Mouse (Mus musculus): ENCODE results near the gene Birc2. TPM values are rescaled to one million over a fixed set of nuclear protein-coding genes. Genes with fewer than 3 reads are reported as not detected.

Birc2 gene
- total RNA-seq, 4 experiments from 2014 or later = 29.8 to 40.3 (median 34.9) TPM

DNA sequence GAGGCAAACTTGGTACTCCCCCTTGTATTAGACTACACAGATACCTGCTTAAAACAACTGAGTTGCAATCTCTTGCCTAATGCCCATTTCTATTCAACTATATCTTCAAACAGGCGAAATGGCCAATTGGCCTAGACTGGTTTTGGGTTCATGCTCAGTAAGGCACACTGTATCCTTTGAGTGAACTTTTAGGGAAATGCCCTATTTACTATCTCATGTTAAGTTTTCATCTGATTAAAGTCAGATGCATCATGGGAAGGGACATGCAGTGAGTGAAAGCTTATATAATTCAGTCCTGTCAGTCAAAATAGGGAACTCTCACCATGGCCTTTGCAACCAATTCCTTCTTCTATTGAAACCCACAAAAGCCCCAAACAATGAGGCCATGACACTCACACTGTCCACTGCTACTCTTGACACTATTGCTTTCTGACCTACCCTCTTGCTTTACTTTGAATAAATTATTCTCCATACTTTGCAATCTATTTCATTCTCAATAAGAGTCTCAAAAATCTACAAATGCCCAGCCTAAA, 9.9 kb upstream of the Birc2 start:
- DNase-seq (ENCODE audit: low spot score in 2 of 2) = no peak

- no peak for DNase-seq (ENCODE audit: low spot score in 2 of 2)
Measured at GRCm38 (mm10) chr9:7845216-7845895, 8.5 kb upstream of the Birc2 start.

DNA sequence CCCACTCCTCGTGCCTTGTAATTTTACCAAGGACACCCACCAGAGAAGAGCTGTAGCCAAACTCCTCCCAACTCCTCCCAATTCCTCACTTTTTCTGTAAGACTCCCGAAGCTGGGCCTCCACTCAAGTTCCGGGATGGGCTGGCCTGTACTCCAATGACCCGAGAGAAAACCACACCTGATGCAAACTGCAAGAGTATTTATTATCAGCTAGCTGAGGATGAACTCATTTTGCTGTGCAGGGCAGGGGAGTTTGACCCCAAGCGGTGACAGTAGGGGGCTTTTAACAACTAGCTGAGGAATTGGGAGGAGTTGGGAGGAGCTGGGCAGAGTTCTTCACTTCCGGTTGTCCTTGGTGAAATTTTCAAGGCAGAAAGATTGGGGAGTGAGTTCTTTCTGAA, 4.4 kb upstream of the Birc2 start:
- DNase-seq (ENCODE audit: low spot score in 2 of 2) = no peak

DNA sequence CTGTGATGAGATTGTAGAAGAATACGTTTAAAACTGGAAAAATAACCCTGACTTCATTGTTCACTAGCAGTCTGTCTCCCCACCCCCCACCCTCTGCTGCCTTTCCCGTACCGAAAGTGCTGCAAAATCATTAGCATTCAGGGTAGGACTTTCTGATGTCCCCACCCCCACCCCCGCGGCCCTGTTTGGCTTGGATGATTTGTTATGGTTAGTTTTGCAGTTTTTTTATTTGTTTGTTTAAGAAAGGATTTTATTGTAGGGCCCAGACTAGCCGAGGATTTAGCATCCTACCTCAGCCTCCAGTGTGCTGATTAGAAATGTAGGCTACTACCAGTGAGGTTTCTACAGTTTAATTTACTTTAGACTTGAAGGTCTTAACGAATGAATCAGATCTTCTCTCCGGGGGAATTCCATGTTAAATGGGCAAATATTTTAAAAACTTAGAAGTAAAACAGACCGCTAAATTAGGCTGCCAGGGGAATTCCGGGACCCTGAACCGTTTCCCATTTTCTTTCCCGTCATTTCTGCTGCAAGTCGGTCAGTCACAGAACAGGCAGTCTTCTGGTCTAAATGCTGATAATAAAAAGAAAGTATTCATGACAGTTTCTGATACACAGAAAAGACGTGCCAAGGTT, 1.1 kb upstream of the Birc2 start:
- no peak for DNase-seq (ENCODE audit: low spot score in 2 of 2)

DNA sequence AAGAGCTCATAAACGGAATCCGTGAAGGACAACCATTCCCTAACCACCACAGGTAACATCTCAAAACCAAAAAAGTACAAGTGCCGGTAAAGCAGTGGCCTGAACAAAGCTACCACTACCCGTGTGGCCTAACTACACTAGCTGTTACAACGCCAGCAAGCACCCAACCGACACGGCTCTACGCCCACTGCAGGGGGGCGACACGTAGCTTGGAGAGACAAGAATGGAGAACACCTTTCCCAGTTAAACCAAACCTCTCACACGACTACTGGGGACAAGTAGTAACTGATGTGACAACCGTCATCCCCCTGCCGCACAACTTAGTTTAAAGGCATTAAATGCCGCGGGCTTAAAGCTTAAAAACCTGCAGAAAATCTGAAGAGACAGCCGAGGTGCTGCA, 533 bp downstream of the Birc2 start:
- DNase-seq (ENCODE audit: low spot score in 2 of 2) = peak in 1 of 2 experiments; percentile 21

- no peak for DNase-seq (ENCODE audit: low spot score in 2 of 2)
Measured at GRCm38 (mm10) chr9:7835302-7835701, 1.6 kb downstream of the Birc2 start.

DNA sequence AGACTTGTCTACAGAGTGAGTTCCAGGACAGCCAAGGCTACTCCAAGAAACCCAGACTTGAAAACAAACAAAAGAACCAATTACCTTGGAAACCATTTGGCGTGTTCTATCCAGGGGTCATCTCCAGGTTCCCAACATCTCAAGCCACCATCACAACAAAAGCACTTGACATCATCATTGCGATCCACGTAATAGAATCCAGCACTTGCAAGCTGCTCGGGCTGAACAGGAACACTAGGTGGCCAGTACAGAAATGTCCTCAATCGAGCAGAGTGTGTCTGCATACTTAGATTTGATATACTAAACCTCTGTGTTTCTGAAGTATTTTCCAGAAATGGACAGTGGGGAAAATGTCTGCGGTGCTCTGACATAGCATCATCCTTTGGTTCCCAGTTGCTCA, 3.4 kb downstream of the Birc2 start:
- no peak for DNase-seq (ENCODE audit: low spot score in 2 of 2)

DNA sequence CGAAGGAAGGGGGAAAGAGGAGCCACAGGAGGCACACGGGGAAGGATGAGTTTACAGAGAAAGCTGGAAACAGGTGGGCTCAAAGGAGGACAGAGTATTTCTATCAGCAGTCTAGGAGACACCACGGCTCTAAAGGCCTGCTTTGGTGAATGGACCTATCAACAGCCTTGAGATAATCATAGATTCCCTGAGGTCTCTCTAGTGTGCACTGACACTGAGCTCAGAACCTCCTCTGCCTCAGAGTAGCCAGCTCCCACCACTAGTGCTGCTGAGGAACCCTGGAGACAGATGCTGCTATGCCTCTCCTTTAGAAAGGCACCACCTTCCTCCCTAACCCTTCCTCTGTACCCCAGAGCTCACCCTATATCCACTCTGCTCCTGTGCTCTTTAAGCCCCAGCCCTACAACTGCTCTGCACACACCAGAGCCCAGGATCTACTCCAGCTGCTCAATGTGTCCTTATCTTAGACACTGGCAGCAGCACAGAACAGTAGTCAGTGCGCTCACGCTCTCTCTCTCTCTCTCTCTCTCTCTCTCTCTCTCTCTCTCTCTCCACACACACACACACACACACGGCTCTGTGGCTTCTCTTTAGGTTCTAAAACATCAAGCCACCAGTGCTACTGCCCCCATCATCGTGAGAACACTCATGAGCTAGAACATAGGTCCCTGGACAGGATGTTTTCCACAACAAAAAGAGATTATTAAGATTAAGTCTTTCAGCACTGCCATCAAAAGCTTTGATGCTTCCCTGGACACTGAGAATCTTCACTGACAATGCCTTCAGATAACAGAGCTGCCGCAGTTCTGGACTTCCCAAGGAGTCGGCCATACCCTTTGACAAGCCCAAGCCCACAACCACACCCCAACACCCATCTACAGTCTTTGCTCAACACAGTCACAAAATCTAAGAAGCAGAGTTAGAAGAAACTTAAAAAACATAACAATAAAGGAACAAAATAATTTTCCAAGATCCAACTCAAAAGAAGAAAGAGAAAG, 7.0 kb downstream of the Birc2 start:
- DNase-seq (ENCODE audit: low spot score in 2 of 2) = no peak

DNA sequence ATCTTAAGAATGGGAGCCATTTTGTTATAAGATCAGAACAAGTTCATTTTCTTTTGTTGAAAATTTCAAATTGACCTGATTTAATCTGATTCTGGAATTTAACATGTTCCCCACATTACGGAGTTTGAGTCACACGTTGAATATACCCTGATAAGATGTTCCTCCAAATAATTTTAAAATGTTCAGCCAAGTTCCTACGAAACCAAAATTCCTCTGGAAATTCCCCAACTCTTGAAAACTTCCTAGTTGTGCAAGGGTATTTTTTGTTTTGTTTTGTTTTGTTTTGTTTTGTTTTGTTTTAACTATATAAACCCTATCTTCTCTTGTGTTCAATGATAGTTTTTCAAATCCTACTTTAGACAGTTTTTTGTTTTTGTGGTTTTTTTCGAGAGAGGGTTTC, 8.2 kb downstream of the Birc2 start:
- no peak for DNase-seq (ENCODE audit: low spot score in 2 of 2)

GRCm38 (mm10) chr9:7824916-7825315, 11.9 kb downstream of the Birc2 start:
- DNase-seq (ENCODE audit: low spot score in 2 of 2) = no peak

DNA sequence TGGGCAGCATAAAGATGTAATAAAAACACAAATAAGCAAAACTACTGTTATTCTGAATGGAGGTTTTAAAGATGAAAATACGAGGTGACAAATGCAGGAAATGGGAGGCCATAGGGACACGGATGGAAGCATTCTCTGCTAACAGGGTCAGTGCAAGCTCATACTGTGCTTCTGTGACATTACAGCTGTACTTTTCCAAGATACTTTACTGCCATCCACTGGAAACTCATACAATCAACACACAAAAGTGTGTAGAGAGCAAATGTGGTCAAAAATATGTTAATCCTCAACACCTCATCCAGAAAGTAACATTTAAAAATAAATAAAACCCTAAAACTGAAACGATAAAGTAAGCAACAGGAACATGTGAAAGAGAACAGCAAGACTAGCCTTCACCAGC, 14.1 kb downstream of the Birc2 start:
- no peak for DNase-seq (ENCODE audit: low spot score in 2 of 2)

DNA sequence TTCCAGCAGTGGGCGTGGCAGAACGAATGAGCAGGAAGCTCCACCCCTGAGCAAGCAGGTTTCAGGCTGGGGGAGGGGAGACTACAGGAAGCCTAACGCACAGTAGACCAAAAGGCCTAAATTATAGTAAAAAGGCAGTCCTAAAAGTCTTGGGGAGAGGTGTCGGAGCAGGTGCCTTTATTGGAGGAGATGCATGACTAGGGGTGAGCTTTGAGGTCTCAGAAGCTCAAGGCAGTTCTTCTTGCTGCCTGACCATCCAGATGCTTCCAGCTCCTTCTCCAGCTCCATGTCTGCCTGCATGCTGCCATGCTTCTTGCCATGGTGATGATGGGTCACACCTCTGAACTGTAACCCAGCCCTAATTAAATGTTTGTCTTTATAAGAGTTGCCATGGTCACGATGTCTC, 31.8 kb downstream of the Birc2 start:
- no peak for DNase-seq (ENCODE audit: low spot score in 2 of 2)

DNA sequence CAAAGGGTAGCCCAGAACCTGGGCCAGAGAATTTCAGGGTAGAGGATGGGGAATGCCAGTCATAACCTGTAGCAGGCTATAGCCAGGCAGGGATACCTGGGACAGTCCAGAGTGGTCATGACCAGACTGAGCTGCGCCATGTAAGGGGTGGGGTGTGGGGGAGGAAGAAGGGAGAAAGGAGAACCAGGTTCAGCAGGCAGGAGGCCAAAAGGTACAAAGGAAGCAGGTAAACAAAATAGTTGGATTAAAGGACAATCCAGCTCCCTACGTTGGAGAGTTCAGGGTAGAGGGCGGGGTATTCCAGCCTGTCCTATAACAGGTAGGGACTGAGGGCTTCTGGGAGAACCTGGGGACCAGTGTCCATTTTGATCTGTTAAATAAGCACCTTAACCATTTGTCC, 38.3 kb downstream of the Birc2 start:
- DNase-seq (ENCODE audit: low spot score in 2 of 2) = no peak

DNA sequence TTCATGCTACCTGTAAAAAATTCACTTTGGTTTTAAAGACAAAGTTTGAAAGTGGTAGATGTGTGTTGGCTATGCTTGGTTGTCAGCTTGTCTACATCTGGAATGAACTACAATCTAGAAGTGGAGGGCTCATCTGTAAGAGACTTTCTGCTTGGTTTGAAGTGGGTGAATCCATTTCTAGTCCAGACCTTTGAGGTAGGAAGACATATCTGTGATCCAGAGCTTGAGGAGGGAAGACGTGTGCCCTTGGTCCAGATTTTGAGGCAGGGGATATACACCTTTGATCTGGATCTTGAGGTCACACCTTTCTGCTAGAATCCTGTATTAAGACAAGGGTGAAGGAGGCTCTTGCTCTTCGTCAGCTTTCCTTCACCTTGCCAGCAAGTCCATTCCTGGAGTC, 39.3 kb downstream of the Birc2 start:
- no peak for DNase-seq (ENCODE audit: low spot score in 2 of 2)

DNA sequence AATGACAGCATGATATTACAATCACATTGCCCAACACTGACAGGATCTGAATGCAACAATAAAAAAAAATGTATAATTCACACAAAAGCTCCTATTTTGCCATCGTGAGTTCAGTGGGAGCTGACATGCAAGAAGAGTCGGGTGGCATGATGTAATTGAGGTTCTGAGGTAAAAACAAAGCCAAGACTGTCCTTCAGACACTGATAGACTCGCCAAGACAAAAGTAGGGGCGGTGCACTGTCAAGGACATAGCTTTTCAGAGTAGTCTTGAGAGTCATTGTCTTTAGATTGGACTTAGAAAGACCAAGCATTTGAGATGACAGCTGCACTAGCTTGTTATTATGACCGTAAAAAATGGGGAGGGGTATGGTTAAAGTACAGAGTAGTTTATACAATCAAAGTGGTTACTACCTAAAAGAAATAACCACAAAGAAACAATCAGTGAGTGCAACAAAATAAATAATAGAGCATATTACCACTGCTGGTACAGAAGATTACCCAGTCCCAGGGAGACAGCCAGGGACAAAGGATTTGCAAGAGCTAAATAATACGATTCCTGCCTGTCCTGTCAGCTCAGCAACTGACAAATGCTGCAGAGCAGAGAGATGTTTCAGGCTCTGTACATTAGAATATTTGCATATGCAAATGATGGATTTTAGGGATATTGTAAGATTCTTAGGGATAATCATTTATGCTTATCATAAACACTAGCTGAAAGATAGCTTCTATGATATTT, 40.6 kb downstream of the Birc2 start:
- no peak for DNase-seq (ENCODE audit: low spot score in 2 of 2)

- no peak for DNase-seq (ENCODE audit: low spot score in 2 of 2)
Measured at GRCm38 (mm10) chr9:7795581-7795980, 41.3 kb downstream of the Birc2 start.

DNA sequence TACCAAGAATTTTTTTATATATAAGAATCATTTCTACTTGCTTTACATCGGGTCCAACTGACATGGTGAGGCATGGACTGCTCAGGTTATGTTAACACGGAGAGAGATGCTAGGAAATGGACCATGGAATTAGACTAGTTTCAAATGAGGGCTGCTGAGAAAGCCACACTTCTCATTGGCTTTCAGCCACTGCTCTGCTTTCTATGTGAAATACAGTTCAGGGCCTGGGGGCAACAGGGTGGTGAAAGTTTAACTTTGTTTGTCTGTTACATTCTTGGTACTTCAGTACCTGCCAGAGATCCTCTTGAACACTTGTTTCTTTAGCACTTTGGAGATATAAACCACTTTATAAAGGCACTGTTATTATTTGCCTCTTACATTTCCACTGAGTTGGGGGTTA, 43.3 kb downstream of the Birc2 start:
- no peak for DNase-seq (ENCODE audit: low spot score in 2 of 2)

GRCm38 (mm10) chr9:7790580-7791084, 46.2 kb downstream of the Birc2 start:
- DNase-seq (ENCODE audit: low spot score in 2 of 2) = no peak

DNA sequence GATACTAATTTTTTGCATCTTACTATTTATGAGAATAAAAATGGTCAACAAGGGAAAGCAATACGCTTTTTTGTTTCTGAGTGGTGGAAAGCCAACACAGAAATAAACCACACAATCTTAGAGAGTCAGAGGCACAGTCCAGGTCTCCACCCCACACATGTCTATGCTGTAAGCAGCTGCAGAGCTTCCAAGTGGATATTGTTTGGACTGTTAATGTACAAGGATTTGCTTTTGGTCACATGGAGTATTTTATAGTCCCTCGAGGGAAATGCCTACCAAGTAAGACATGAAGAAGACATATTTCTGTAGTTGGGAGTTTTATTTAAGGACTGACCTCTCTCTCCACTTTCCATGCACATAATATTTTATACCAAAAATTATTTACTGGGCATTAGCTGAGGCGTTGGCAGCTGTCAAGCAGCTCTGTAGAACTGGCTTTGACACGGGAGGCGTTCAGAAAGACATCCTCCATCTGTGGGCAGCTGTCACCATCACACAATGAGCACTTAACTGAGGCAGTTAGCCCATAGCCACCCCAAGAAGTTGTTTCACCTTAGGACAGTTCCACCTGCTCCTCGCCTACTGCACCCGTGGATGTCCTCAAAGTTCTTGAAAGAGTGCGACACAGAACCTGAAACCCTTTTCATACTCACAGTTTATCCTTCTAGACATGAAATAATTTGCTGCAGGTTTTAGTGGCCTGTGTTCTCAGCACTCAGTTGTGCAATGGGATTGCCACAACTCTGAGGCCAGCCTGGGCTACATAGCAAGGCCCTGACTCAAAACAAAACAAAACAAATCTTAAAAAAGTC, 46.9 kb downstream of the Birc2 start:
- no peak for DNase-seq (ENCODE audit: low spot score in 2 of 2)

GRCm38 (mm10) chr9:7788411-7788810, 48.5 kb downstream of the Birc2 start:
- DNase-seq (ENCODE audit: low spot score in 2 of 2) = no peak

All from layer of hippocampus, adult 8-10 months (tissue).